Mouse (Mus musculus): ENCODE measurements around the gene Nat8.
"Not testable (repeated sequence)": the region's sequence is repeated elsewhere in the genome, so short reads cannot be mapped to it uniquely, and the experiment has no call there.

The Nat8 gene

GRCm38 (mm10) chr6:85835104-85835503, 3.2 kb upstream of the Nat8 start:
- not testable (repeated sequence) for DNase-seq

- DNase-seq = not testable (repeated sequence)
These were observed 2.7 kb upstream of the Nat8 start for GRCm38 (mm10) chr6:85834504-85835100.

GRCm38 (mm10) chr6:85829462-85829861, 2.4 kb downstream of the Nat8 start:
- no peak for DNase-seq

GRCm38 (mm10) chr6:85825886-85826285, 6.0 kb downstream of the Nat8 start:
- no peak for DNase-seq

GRCm38 (mm10) chr6:85823382-85824090, 8.3 kb downstream of the Nat8 start:
- DNase-seq = no peak

- no peak for DNase-seq
These were observed 9.6 kb downstream of the Nat8 start for GRCm38 (mm10) chr6:85822286-85822685.

- DNase-seq = no peak
These were observed 11.0 kb downstream of the Nat8 start, which contains the start of the genes Nat8f6 and Nat8f5 for GRCm38 (mm10) chr6:85820837-85821236. Nat8f6 (minus strand) TSS chr6:85820954. Nat8f5 (minus strand) TSS chr6:85820972.

- DNase-seq = no peak
These were observed 13.5 kb downstream of the Nat8 start for GRCm38 (mm10) chr6:85818338-85818737.

GRCm38 (mm10) chr6:85813339-85813738, 18.5 kb downstream of the Nat8 start:
- DNase-seq = no peak

- DNase-seq = not testable (repeated sequence)
These were observed 20.8 kb downstream of the Nat8 start for GRCm38 (mm10) chr6:85810942-85811537.

GRCm38 (mm10) chr6:85810514-85810913, 21.4 kb downstream of the Nat8 start:
- DNase-seq = not testable (repeated sequence)

- not testable (repeated sequence) for DNase-seq
These were observed 22.1 kb downstream of the Nat8 start for GRCm38 (mm10) chr6:85809784-85810183.

GRCm38 (mm10) chr6:85803180-85803579, 28.7 kb downstream of the Nat8 start:
- DNase-seq = not testable (repeated sequence)
